Mouse (Mus musculus): ENCODE results near the gene Chdh.

DNA sequence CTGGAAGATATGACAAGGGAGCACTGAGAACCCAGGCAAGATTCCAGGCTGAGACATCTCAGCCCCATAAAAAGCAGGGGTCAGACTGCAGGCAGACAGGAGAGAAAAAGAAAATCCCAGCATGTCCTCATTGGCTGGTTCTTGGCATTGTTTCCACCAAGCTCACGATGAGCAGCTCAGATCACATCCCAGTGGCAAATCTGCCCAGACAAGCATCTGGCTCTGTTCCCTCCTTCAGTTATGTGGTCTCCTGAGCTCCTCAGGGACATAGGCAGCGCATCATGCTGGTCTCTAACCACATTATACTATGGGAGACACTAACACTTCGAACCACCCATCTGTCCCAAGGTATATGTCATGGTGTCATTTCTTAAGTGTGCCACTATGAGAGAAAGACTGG lies 59.7 kb downstream of the Chdh start:
- no peak for TF ChIP-seq CTCF (IDR thresholded peaks at IDR 0.05; ENCODE audit: low read depth)
- TF ChIP-seq EP300 (IDR thresholded peaks at IDR 0.05; ENCODE audit: low read depth): no peak

All from liver, embryonic 14.5 days (tissue).